Mouse (Mus musculus) urinary bladder, adult 18-20 months (tissue): Measurements from ENCODE around the gene Olfr1022.

Source experiments
- DNase-seq, 2 experiments: peaks; one replicate each; pipeline ENCODE4 v3.0.0; 2022; ENCODE audit warnings: low spot score in 2 of 2, mixed read lengths in 2 of 2

The Olfr1022 gene

GRCm38 (mm10) chr2:85868294-85868693 is at the start of gene Olfr1022:
TSS of gene Olfr1022 (plus strand) at chr2:85868594.
- no peak for DNase-seq

- DNase-seq = no peak
Observed at GRCm38 (mm10) chr2:85845383-85845782, 23.0 kb upstream of the Olfr1022 start, which contains the start of gene Olfr1019. TSS of gene Olfr1019 (minus strand) at chr2:85845483.

- DNase-seq = no peak
Observed at GRCm38 (mm10) chr2:85846730-85847129, 21.7 kb upstream of the Olfr1022 start, which contains the start of gene Olfr1020. TSS of gene Olfr1020 (plus strand) at chr2:85847030.

- DNase-seq = no peak
Observed at GRCm38 (mm10) chr2:85885340-85885739, 16.9 kb downstream of the Olfr1022 start, which contains the start of gene Olfr1023. TSS of gene Olfr1023 (plus strand) at chr2:85885640.

GRCm38 (mm10) chr2:85904952-85905351 is 36.6 kb downstream of the Olfr1022 start, which contains the start of gene Olfr1024:
TSS of gene Olfr1024 (minus strand) at chr2:85905052.
- no peak for DNase-seq

GRCm38 (mm10) chr2:85913197-85913596 is 44.8 kb downstream of the Olfr1022 start:
- DNase-seq = no peak

- no peak for DNase-seq
Observed at GRCm38 (mm10) chr2:85914893-85915292, 46.5 kb downstream of the Olfr1022 start, which contains the start of gene Olfr1025-ps1. TSS of gene Olfr1025-ps1 (plus strand) at chr2:85915193.
